Mouse (Mus musculus) lung, postnatal 0 days (tissue): ENCODE measurements at regions not wholly inside any gene's neighbourhood (a gene's known extent, or its start where the extent isn't known, plus 50 kb on each side); places are given as distances from the start of the nearest gene placed in this dataset.
A peak's percentile ranks its signal among the peaks of the same experiment; 100 is the strongest.

Experiments used
- ATAC-seq: fragments of 200-750 bp; cut with Nextera tagmentation; 2 replicates; pipeline ENCODE4 v1.8.0; 2017; ENCODE audit warnings: moderate library complexity
- DNase-seq: peaks from one replicate; pipeline ENCODE4 v3.0.0-alpha.2; 2016; ENCODE audit warnings: low spot score
- H3K27ac ChIP-seq: fragments of 300-500 bp; sonication (generic); 2 replicates; pipeline ENCODE4 v1.5.1; 2014; ENCODE audit warnings: antibody characterized with exemption, mild to moderate bottlenecking, low read length, mixed read lengths
- H3K27me3 ChIP-seq: fragments of 300-500 bp; sonication (generic); replicated peaks from 2 replicates; pipeline ENCODE4 v1.6.1; 2014; ENCODE audit warnings: low read length, mixed read lengths; ENCODE audit not compliant: insufficient read depth
- H3K36me3 ChIP-seq: fragments of 300-500 bp; sonication (generic); 2 replicates; pipeline ENCODE4 v1.6.1; 2014; ENCODE audit warnings: low read length, mixed read lengths; ENCODE audit not compliant: insufficient read depth
- H3K4me1 ChIP-seq: fragments of 300-500 bp; sonication (generic); 2 replicates; pipeline ENCODE4 v1.6.1; 2014; ENCODE audit warnings: antibody characterized with exemption, low read depth, low read length, mixed read lengths; ENCODE audit not compliant: insufficient read depth
- H3K4me2 ChIP-seq: fragments of 300-500 bp; sonication (generic); replicated peaks from 2 replicates; pipeline ENCODE4 v1.6.1; 2014; ENCODE audit warnings: low read depth, mild to moderate bottlenecking, low read length, moderate library complexity, mixed read lengths
- H3K4me3 ChIP-seq: fragments of 300-500 bp; sonication (generic); 2 replicates; pipeline ENCODE4 v1.5.1; 2014; ENCODE audit warnings: low read depth, low read length
- H3K9ac ChIP-seq: fragments of 300-500 bp; sonication (generic); replicated peaks from 2 replicates; pipeline ENCODE4 v1.6.1; 2014; ENCODE audit warnings: low read depth, mild to moderate bottlenecking
- H3K9me3 ChIP-seq: fragments of 300-500 bp; sonication (generic); 2 replicates; pipeline ENCODE4 v1.6.1; 2016; ENCODE audit warnings: low read length, mixed read lengths
- CTCF ChIP-seq: IDR thresholded peaks from 2 replicates; pipeline ENCODE4 v1.5.1; 2016; ENCODE audit warnings: antibody characterized with exemption, mild to moderate bottlenecking
- EP300 ChIP-seq: IDR thresholded peaks from 2 replicates; pipeline ENCODE4 v1.6.1; 2016; ENCODE audit warnings: antibody characterized with exemption, mild to moderate bottlenecking, control low read depth
- WGBS: fragments of 180-500 bp; shearing (Covaris S2); extraction: QIAGEN DNeasy Blood & Tissue Kit; methylation state at CpG from one replicate; pipeline ENCODE4 v1.1.7; 2014; 5-methylcytosine and 5-hydroxymethylcytosine counted together

GRCm38 (mm10) chr1:184449007-184449406 lies 283.4 kb downstream of the Hlx start:
- peak; percentile 42 for ATAC-seq

GRCm38 (mm10) chr1:184447911-184448310 lies 284.5 kb downstream of the Hlx start:
- WGBS, result 46% methylated on average over 7 of the region's 7 CpGs

More at GRCm38 (mm10) chr1:184449007-184449406, 283.4 kb downstream of the Hlx start:
- DNase-seq, result peak; percentile 46
- H3K36me3 ChIP-seq, result no peaks in the 10 kb centered on the region
- WGBS, result 42% methylated on average over 9 of the region's 9 CpGs
- H3K27ac ChIP-seq, result no peak overlapping the region
- peak; percentile 52 for TF ChIP-seq EP300
- no peak for TF ChIP-seq CTCF
- H3K4me3 ChIP-seq, result no peak overlapping the region
- no peak overlapping the region for H3K4me2 ChIP-seq
- no peaks in the 10 kb centered on the region for H3K4me1 ChIP-seq
- H3K9me3 ChIP-seq, result no peaks in the 10 kb centered on the region
- H3K27me3 ChIP-seq, result no peaks in the 10 kb centered on the region
- H3K9ac ChIP-seq, result no peak overlapping the region

GRCm38 (mm10) chr1:184447161-184447667 lies 285.2 kb downstream of the Hlx start:
- Histone ChIP-seq H3K9ac (no peak overlapping the region), H3K4me3 (no peak overlapping the region), H3K4me1 (peaks cover 7% of the 10 kb centered on the region; the same call in 1 of the 2 replicates), H3K36me3 (no peaks in the 10 kb centered on the region), H3K9me3 (no peaks in the 10 kb centered on the region), H3K27ac (no peak overlapping the region), H3K27me3 (no peaks in the 10 kb centered on the region), H3K4me2 (no peak overlapping the region)
- WGBS, result 53% methylated on average over 5 of the region's 5 CpGs
- DNase-seq, result peak; percentile 86
- ATAC-seq, result peak; percentile 71
- TF ChIP-seq CTCF, result no peak
- TF ChIP-seq EP300, result peak; percentile 63; the same call in 1 of the 2 replicates

More at GRCm38 (mm10) chr1:184447911-184448310, 284.5 kb downstream of the Hlx start:
- H3K36me3 ChIP-seq, result no peaks in the 10 kb centered on the region
- no peaks in the 10 kb centered on the region for H3K27me3 ChIP-seq
- no peaks in the 10 kb centered on the region for H3K9me3 ChIP-seq
- peaks cover 4% of the 10 kb centered on the region; the same call in 1 of the 2 replicates for H3K4me1 ChIP-seq
- ATAC-seq (no peak), DNase-seq (peak; percentile 77)
- no peak overlapping the region for H3K4me2 ChIP-seq
- H3K9ac ChIP-seq, result no peak overlapping the region
- H3K4me3 ChIP-seq, result no peak overlapping the region
- TF ChIP-seq EP300 (no peak), CTCF (peak; percentile 84)
- H3K27ac ChIP-seq, result no peak overlapping the region

GRCm38 (mm10) chr1:184444189-184444588 lies 288.2 kb downstream of the Hlx start:
- H3K9ac ChIP-seq, result no peak overlapping the region
- no peaks in the 10 kb centered on the region for H3K9me3 ChIP-seq
- ATAC-seq (no peak), DNase-seq (no peak)
- no peaks in the 10 kb centered on the region for H3K27me3 ChIP-seq
- H3K4me3 ChIP-seq, result no peak overlapping the region
- no peak overlapping the region for H3K27ac ChIP-seq
- H3K4me2 ChIP-seq, result no peak overlapping the region
- H3K4me1 ChIP-seq, result peaks cover 11% of the 10 kb centered on the region; the same call in 1 of the 2 replicates
- no peak for TF ChIP-seq EP300
- TF ChIP-seq CTCF, result no peak
- 86% methylated on average over 10 of the region's 10 CpGs for WGBS
- no peaks in the 10 kb centered on the region for H3K36me3 ChIP-seq

GRCm38 (mm10) chr1:184442701-184443100 lies 289.7 kb downstream of the Hlx start:
- Histone ChIP-seq H3K27me3 (no peaks in the 10 kb centered on the region), H3K27ac (no peak overlapping the region), H3K9me3 (no peaks in the 10 kb centered on the region), H3K4me3 (no peak overlapping the region), H3K4me2 (no peak overlapping the region), H3K9ac (no peak overlapping the region), H3K4me1 (peaks cover 11% of the 10 kb centered on the region; the same call in 1 of the 2 replicates), H3K36me3 (no peaks in the 10 kb centered on the region)
- WGBS, result 45% methylated on average over 3 of the region's 3 CpGs
- peak; percentile 66 for ATAC-seq
- no peak for TF ChIP-seq CTCF
- peak; percentile 90 for TF ChIP-seq EP300
- peak; percentile 70 for DNase-seq

- H3K9ac ChIP-seq, result no peak overlapping the region
- peaks cover 11% of the 10 kb centered on the region; the same call in 1 of the 2 replicates for H3K4me1 ChIP-seq
- WGBS, result 47% methylated on average over 18 of the region's 18 CpGs
- ATAC-seq (peak; percentile 35; the same call in 1 of the 2 replicates), DNase-seq (peak; percentile 46)
- no peaks in the 10 kb centered on the region for H3K27me3 ChIP-seq
- no peaks in the 10 kb centered on the region for H3K9me3 ChIP-seq
- H3K36me3 ChIP-seq, result no peaks in the 10 kb centered on the region
- peak overlapping the region; percentile 44; the same call in 1 of the 2 replicates for H3K27ac ChIP-seq
- no peak overlapping the region for H3K4me3 ChIP-seq
- 0 out of 2 replicates have a peak overlapping the region, but pooled peaks have one; percentile 12 for H3K4me2 ChIP-seq
- TF ChIP-seq EP300, result no peak
- TF ChIP-seq CTCF, result no peak
These were observed 291.3 kb downstream of the Hlx start for GRCm38 (mm10) chr1:184441005-184441557.
